Mouse (Mus musculus): ENCODE measurements around the gene Olfr1179. TPM values are rescaled to one million over a fixed set of nuclear protein-coding genes. Genes with fewer than 3 reads are reported as not detected.
"Not testable (repeated sequence)": the region's sequence is repeated elsewhere in the genome, so short reads cannot be mapped to it uniquely, and the experiment has no call there.

Gene Olfr1179
- polyA plus RNA-seq (2011; ENCODE audit: insufficient read depth, insufficient read length, low replicate concordance, missing spikeins): not detected in 2 replicates

- H3K4me1 ChIP-seq (ENCODE audit: control insufficient read depth, insufficient read depth, low read length): no peaks in the 10 kb centered on the region
- TF ChIP-seq POLR2A (IDR thresholded peaks at IDR 0.05; ENCODE audit: borderline replicate concordance, control insufficient read depth, low read depth, low read length): no peak
- TF ChIP-seq CTCF (IDR thresholded peaks at IDR 0.05; ENCODE audit: control insufficient read depth, insufficient read depth, low read length): no peak
- 68% methylated on average over 3 of the region's 3 CpGs for WGBS
- no peak within 1 kb of the TSS for H3K4me3 ChIP-seq (replicated peaks; ENCODE audit: control insufficient read depth, low read depth, low read length)
- H3K27ac ChIP-seq (ENCODE audit: control insufficient read depth, insufficient read depth, low read depth, low read length, poor library complexity): no peak within 1 kb of the TSS
Measured at GRCm38 (mm10) chr2:88406353-88406752, at the start of gene Olfr1179. Olfr1179 (minus strand) TSS chr2:88406453.

- WGBS: 91% methylated on average over 1 of the region's 1 CpGs
- not testable (repeated sequence) for H3K4me3 ChIP-seq (replicated peaks; ENCODE audit: control insufficient read depth, low read depth, low read length); H3K27ac ChIP-seq (ENCODE audit: control insufficient read depth, insufficient read depth, low read depth, low read length, poor library complexity); H3K4me1 ChIP-seq (ENCODE audit: control insufficient read depth, insufficient read depth, low read length)
Measured at GRCm38 (mm10) chr2:88454567-88454966, 48.3 kb upstream of the Olfr1179 start, which contains the start of gene Olfr1183. Olfr1183 (plus strand) TSS chr2:88454867.

DNA sequence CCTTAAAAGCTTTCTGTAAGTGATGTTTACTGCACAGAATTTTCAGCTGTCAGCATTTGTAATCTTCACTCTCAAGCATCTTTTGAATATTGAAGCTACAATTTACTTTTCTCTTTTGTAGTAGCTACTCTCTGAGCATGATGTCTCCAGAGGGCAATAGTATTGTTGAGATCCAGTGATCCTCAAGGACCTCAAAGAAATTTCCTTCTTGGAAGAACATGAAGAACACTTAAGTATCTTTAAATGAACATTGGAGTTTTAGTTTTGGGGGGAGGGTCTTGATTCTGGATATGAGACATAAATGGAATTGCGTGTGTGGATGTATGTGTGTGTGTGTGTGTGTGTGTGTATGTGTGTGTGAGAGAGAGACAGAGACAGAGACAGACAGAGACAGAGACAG, 42.8 kb upstream of the Olfr1179 start, which contains the start of gene Gm13757:
Gene Gm13757 (minus strand): TSS at position 101 of the 400 bp plus-strand sequence.
- Histone ChIP-seq H3K4me1 (ENCODE audit: control insufficient read depth, insufficient read depth, low read length) (no peaks in the 10 kb centered on the region), H3K4me3 (replicated peaks; ENCODE audit: control insufficient read depth, low read depth, low read length) (no peak within 1 kb of the TSS), H3K27ac (ENCODE audit: control insufficient read depth, insufficient read depth, low read depth, low read length, poor library complexity) (no peak within 1 kb of the TSS)
- TF ChIP-seq POLR2A (IDR thresholded peaks at IDR 0.05; ENCODE audit: borderline replicate concordance, control insufficient read depth, low read depth, low read length) (no peak), CTCF (IDR thresholded peaks at IDR 0.05; ENCODE audit: control insufficient read depth, insufficient read depth, low read length) (no peak)
- 77% methylated on average over 1 of the region's 1 CpGs for WGBS

GRCm38 (mm10) chr2:88426071-88426470, 19.8 kb upstream of the Olfr1179 start, which contains the start of gene Olfr1181:
Olfr1181 (minus strand) TSS chr2:88426171.
- no peak for TF ChIP-seq POLR2A (IDR thresholded peaks at IDR 0.05; ENCODE audit: borderline replicate concordance, control insufficient read depth, low read depth, low read length)
- TF ChIP-seq CTCF (IDR thresholded peaks at IDR 0.05; ENCODE audit: control insufficient read depth, insufficient read depth, low read length): no peak
- no peak within 1 kb of the TSS for H3K4me3 ChIP-seq (replicated peaks; ENCODE audit: control insufficient read depth, low read depth, low read length)
- no peak within 1 kb of the TSS for H3K27ac ChIP-seq (ENCODE audit: control insufficient read depth, insufficient read depth, low read depth, low read length, poor library complexity)
- no peaks in the 10 kb centered on the region for H3K4me1 ChIP-seq (ENCODE audit: control insufficient read depth, insufficient read depth, low read length)
- 78% methylated on average over 1 of the region's 1 CpGs for WGBS

GRCm38 (mm10) chr2:88419051-88419450, 12.8 kb upstream of the Olfr1179 start, which contains the start of gene Olfr1180:
Olfr1180 (minus strand) TSS chr2:88419151.
- TF ChIP-seq POLR2A (IDR thresholded peaks at IDR 0.05; ENCODE audit: borderline replicate concordance, control insufficient read depth, low read depth, low read length) (no peak), CTCF (IDR thresholded peaks at IDR 0.05; ENCODE audit: control insufficient read depth, insufficient read depth, low read length) (no peak)
- WGBS: 67% methylated on average over 2 of the region's 2 CpGs

DNA sequence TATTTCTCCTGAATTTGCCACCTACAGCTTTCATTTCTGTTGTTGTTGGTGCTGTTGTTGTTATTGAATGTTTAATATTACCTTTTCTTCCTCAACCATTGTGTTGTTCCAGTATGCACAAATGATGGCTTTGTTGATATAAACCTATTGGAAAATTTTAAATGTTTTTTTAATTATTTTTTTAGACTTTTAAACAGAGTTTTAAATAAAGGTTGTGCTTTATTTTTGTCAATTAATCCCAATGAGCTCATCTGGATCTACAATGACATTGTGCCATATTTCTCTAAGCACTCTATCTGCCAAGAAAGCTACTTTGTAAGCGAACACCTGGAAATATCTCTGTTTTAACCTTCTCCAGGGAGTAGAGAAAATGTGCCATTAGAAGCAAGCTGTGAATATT, 19.5 kb downstream of the Olfr1179 start, which contains the start of gene Olfr1178:
Gene Olfr1178 (plus strand): TSS at position 301 of the 400 bp plus-strand sequence.
- no peak within 1 kb of the TSS for H3K27ac ChIP-seq (ENCODE audit: control insufficient read depth, insufficient read depth, low read depth, low read length, poor library complexity)

More at GRCm38 (mm10) chr2:88419051-88419450, 12.8 kb upstream of the Olfr1179 start, which contains the start of gene Olfr1180:
- no peaks in the 10 kb centered on the region for H3K4me1 ChIP-seq (ENCODE audit: control insufficient read depth, insufficient read depth, low read length)
- no peak within 1 kb of the TSS for H3K4me3 ChIP-seq (replicated peaks; ENCODE audit: control insufficient read depth, low read depth, low read length)
- no peak within 1 kb of the TSS for H3K27ac ChIP-seq (ENCODE audit: control insufficient read depth, insufficient read depth, low read depth, low read length, poor library complexity)

DNA sequence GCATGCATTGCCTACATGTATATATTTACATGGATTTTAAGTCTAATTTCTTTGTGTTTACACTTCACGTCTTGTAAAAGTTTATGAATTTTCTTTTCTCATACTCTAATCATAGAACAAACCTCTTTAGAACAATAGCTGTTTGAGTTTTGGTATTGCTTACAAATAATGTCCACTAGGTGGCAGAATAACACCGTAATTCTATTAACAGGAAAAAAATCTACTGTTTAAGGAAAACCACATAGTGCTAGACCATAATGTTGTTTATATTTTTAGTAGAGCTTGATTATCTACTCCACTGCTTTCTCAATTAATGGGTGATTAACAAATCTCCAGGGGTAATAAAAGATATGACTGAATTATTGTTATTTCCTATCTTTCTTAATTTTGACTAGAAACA, 49.9 kb downstream of the Olfr1179 start:
- Histone ChIP-seq H3K27ac (ENCODE audit: control insufficient read depth, insufficient read depth, low read depth, low read length, poor library complexity) (no peak overlapping the region), H3K4me3 (replicated peaks; ENCODE audit: control insufficient read depth, low read depth, low read length) (no peak overlapping the region), H3K4me1 (ENCODE audit: control insufficient read depth, insufficient read depth, low read length) (no peaks in the 10 kb centered on the region)
- TF ChIP-seq CTCF (IDR thresholded peaks at IDR 0.05; ENCODE audit: control insufficient read depth, insufficient read depth, low read length): no peak
- no peak for TF ChIP-seq POLR2A (IDR thresholded peaks at IDR 0.05; ENCODE audit: borderline replicate concordance, control insufficient read depth, low read depth, low read length)
- under 1% methylated on average over 2 of the region's 2 CpGs for WGBS

More for the DNA sequence above, 19.5 kb downstream of the Olfr1179 start, which contains the start of gene Olfr1178:
- Histone ChIP-seq H3K4me1 (ENCODE audit: control insufficient read depth, insufficient read depth, low read length) (no peaks in the 10 kb centered on the region), H3K4me3 (replicated peaks; ENCODE audit: control insufficient read depth, low read depth, low read length) (no peak within 1 kb of the TSS)
- WGBS: 63% methylated on average over 1 of the region's 1 CpGs
- no peak for TF ChIP-seq CTCF (IDR thresholded peaks at IDR 0.05; ENCODE audit: control insufficient read depth, insufficient read depth, low read length)

Other genes with a start within 250 kb of the Olfr1179 start
- not detected in 2 replicates for gene Olfr1168, start 224.6 kb downstream of the Olfr1179 start, polyA plus RNA-seq (2011; ENCODE audit: insufficient read depth, insufficient read length, low replicate concordance, missing spikeins)
- not detected in 2 replicates for gene Olfr1170, start 178.1 kb downstream of the Olfr1179 start, polyA plus RNA-seq (2011; ENCODE audit: insufficient read depth, insufficient read length, low replicate concordance, missing spikeins)
- gene Olfr1173, start 126.6 kb downstream of the Olfr1179 start, polyA plus RNA-seq (2011; ENCODE audit: insufficient read depth, insufficient read length, low replicate concordance, missing spikeins): not detected in 2 replicates
- gene Olfr1174-ps, start 91.3 kb downstream of the Olfr1179 start, polyA plus RNA-seq (2011; ENCODE audit: insufficient read depth, insufficient read length, low replicate concordance, missing spikeins): not detected in 2 replicates
- not detected in 2 replicates for gene Olfr1175-ps, start 79.2 kb downstream of the Olfr1179 start, polyA plus RNA-seq (2011; ENCODE audit: insufficient read depth, insufficient read length, low replicate concordance, missing spikeins)
- gene Olfr1176, start 69.7 kb downstream of the Olfr1179 start, polyA plus RNA-seq (2011; ENCODE audit: insufficient read depth, insufficient read length, low replicate concordance, missing spikeins): not detected in 2 replicates
- gene Olfr1177-ps, start 60.0 kb downstream of the Olfr1179 start, polyA plus RNA-seq (2011; ENCODE audit: insufficient read depth, insufficient read length, low replicate concordance, missing spikeins): not detected in 2 replicates
- 20.4 and 30.3 TPM in 2 replicates for gene Olfr1178, start 19.4 kb downstream of the Olfr1179 start, polyA plus RNA-seq (2011; ENCODE audit: insufficient read depth, insufficient read length, low replicate concordance, missing spikeins)
- not detected in 2 replicates for gene Olfr1180, start 12.7 kb upstream of the Olfr1179 start, polyA plus RNA-seq (2011; ENCODE audit: insufficient read depth, insufficient read length, low replicate concordance, missing spikeins)
- not detected in 2 replicates for gene Olfr1181, start 19.7 kb upstream of the Olfr1179 start, polyA plus RNA-seq (2011; ENCODE audit: insufficient read depth, insufficient read length, low replicate concordance, missing spikeins)
- gene Gm13757, start 42.7 kb upstream of the Olfr1179 start, polyA plus RNA-seq (2011; ENCODE audit: insufficient read depth, insufficient read length, low replicate concordance, missing spikeins): not detected in 2 replicates
- gene Olfr1183, start 48.4 kb upstream of the Olfr1179 start, polyA plus RNA-seq (2011; ENCODE audit: insufficient read depth, insufficient read length, low replicate concordance, missing spikeins): not detected in 2 replicates
- gene Olfr1184, start 77.1 kb upstream of the Olfr1179 start, polyA plus RNA-seq (2011; ENCODE audit: insufficient read depth, insufficient read length, low replicate concordance, missing spikeins): not detected in 2 replicates
- not detected in 2 replicates for gene Olfr1185-ps1, start 86.9 kb upstream of the Olfr1179 start, polyA plus RNA-seq (2011; ENCODE audit: insufficient read depth, insufficient read length, low replicate concordance, missing spikeins)
- not detected in 2 replicates for gene Olfr1186, start 112.1 kb upstream of the Olfr1179 start, polyA plus RNA-seq (2011; ENCODE audit: insufficient read depth, insufficient read length, low replicate concordance, missing spikeins)
- gene Olfr1188, start 150.5 kb upstream of the Olfr1179 start, polyA plus RNA-seq (2011; ENCODE audit: insufficient read depth, insufficient read length, low replicate concordance, missing spikeins): not detected in 2 replicates
- gene Olfr1189, start 180.0 kb upstream of the Olfr1179 start, polyA plus RNA-seq (2011; ENCODE audit: insufficient read depth, insufficient read length, low replicate concordance, missing spikeins): not detected in 2 replicates
- 0.16 and 1.7 TPM in 2 replicates for gene Olfr1191-ps1, start 234.1 kb upstream of the Olfr1179 start, polyA plus RNA-seq (2011; ENCODE audit: insufficient read depth, insufficient read length, low replicate concordance, missing spikeins)
- 0.29 TPM in 1 of 2 replicates, not detected in the other for gene Olfr1192-ps1, start 242.1 kb upstream of the Olfr1179 start, polyA plus RNA-seq (2011; ENCODE audit: insufficient read depth, insufficient read length, low replicate concordance, missing spikeins)